Mouse (Mus musculus) liver, embryonic 16.5 days (tissue): ENCODE results near the gene Rassf7. TPM values are rescaled to one million over a fixed set of nuclear protein-coding genes. Genes with fewer than 3 reads are reported as not detected.

Experiments used
- ATAC-seq: fragments of 200-750 bp; cut with Nextera tagmentation; 2 replicates; pipeline ENCODE4 v1.8.0; 2017; ENCODE audit warnings: low read depth, mild to moderate bottlenecking, moderate number of reproducible peaks, moderate library complexity
- H3K27ac ChIP-seq: fragments of 300-500 bp; sonication (generic); 2 replicates; pipeline ENCODE4 v1.5.1; 2014; ENCODE audit warnings: mild to moderate bottlenecking, low read length
- H3K27me3 ChIP-seq: fragments of 300-500 bp; sonication (generic); 2 replicates; pipeline ENCODE4 v1.6.1; 2014; ENCODE audit warnings: low read depth, low read length, mixed read lengths; ENCODE audit not compliant: control insufficient read depth, insufficient read depth
- H3K36me3 ChIP-seq: fragments of 300-500 bp; sonication (generic); 2 replicates; pipeline ENCODE4 v1.6.1; 2014; ENCODE audit warnings: mild to moderate bottlenecking; ENCODE audit not compliant: control insufficient read depth, insufficient read depth
- H3K4me1 ChIP-seq: fragments of 300-500 bp; sonication (generic); 2 replicates; pipeline ENCODE4 v1.6.1; 2014; ENCODE audit warnings: low read depth, low read length, mixed read lengths; ENCODE audit not compliant: control insufficient read depth
- H3K4me2 ChIP-seq: fragments of 300-500 bp; sonication (generic); 2 replicates; pipeline ENCODE4 v1.6.1; 2014; ENCODE audit warnings: low read depth, low read length, mixed read lengths
- H3K4me3 ChIP-seq: fragments of 300-500 bp; sonication (generic); 2 replicates; pipeline ENCODE4 v1.5.1; 2014; ENCODE audit warnings: low read depth, mild to moderate bottlenecking, low read length
- H3K9ac ChIP-seq: fragments of 300-500 bp; sonication (generic); 2 replicates; pipeline ENCODE4 v1.6.1; 2014; ENCODE audit warnings: low read depth, low read length
- H3K9me3 ChIP-seq: fragments of 300-500 bp; sonication (generic); replicated peaks from 2 replicates; pipeline ENCODE4 v1.6.1; 2016; ENCODE audit warnings: low read length; ENCODE audit not compliant: control insufficient read depth
- WGBS: fragments of 180-500 bp; shearing (Covaris S2); extraction: QIAGEN DNeasy Blood & Tissue Kit; methylation state at CpG from one replicate; pipeline ENCODE4 v1.1.7; 2014; ENCODE audit not compliant: insufficient replicate concordance; 5-methylcytosine and 5-hydroxymethylcytosine counted together
- polyA plus RNA-seq: library from polyadenylated mRNA; unstranded; fragments of >200 nt; fragmentation: Nextera tagmentation; extraction: Ambion mirVana; gene quantifications from 2 replicates; pipeline ENCODE4 v1.2.1, GENCODE M21; 2015

Rassf7 gene
- polyA plus RNA-seq, 1 experiment from 2014 or later = 26.4 TPM

- H3K27me3 ChIP-seq = no peaks in the 10 kb centered on the region
- H3K36me3 ChIP-seq = peaks cover 29% of the 10 kb centered on the region
- H3K4me1 ChIP-seq = peaks cover 57% of the 10 kb centered on the region
These were observed 21.3 kb upstream of the Rassf7 start for GRCm38 (mm10) chr7:141194409-141194808.

GRCm38 (mm10) chr7:141194830-141195229 is 20.8 kb upstream of the Rassf7 start:
- Histone ChIP-seq H3K4me3 (peak overlapping the region; percentile 92), H3K4me1 (peaks cover 61% of the 10 kb centered on the region), H3K9me3 (no peaks in the 10 kb centered on the region), H3K36me3 (peaks cover 25% of the 10 kb centered on the region), H3K9ac (peak overlapping the region; percentile 81), H3K27me3 (no peaks in the 10 kb centered on the region), H3K4me2 (peak overlapping the region; percentile 99), H3K27ac (peak overlapping the region; percentile 93)
- under 1% methylated on average over 28 of the region's 28 CpGs for WGBS
- 0 out of 2 replicates have a peak, but pooled peaks have one; percentile 6 for ATAC-seq

More at GRCm38 (mm10) chr7:141194409-141194808, 21.3 kb upstream of the Rassf7 start:
- under 1% methylated on average over 23 of the region's 23 CpGs for WGBS
- Histone ChIP-seq H3K9me3 (no peaks in the 10 kb centered on the region), H3K4me2 (peak overlapping the region; percentile 99), H3K27ac (peak overlapping the region; percentile 93), H3K9ac (peak overlapping the region; percentile 81), H3K4me3 (peak overlapping the region; percentile 92)
- no peak for ATAC-seq

GRCm38 (mm10) chr7:141195754-141196153 is 19.9 kb upstream of the Rassf7 start:
- H3K4me2 ChIP-seq = peak overlapping the region; percentile 99; the same call in 1 of the 2 replicates
- H3K9ac ChIP-seq = no peak overlapping the region
- H3K27ac ChIP-seq = peak overlapping the region; percentile 56

GRCm38 (mm10) chr7:141196619-141197282 is 18.9 kb upstream of the Rassf7 start:
- peak overlapping the region; percentile 53; the same call in 1 of the 2 replicates for H3K9ac ChIP-seq
- no peak for ATAC-seq
- H3K36me3 ChIP-seq = peaks cover 5% of the 10 kb centered on the region; the same call in 1 of the 2 replicates
- peak overlapping the region; percentile 83 for H3K27ac ChIP-seq
- peak overlapping the region; percentile 25 for H3K4me3 ChIP-seq
- H3K27me3 ChIP-seq = no peaks in the 10 kb centered on the region
- H3K4me1 ChIP-seq = peaks cover 64% of the 10 kb centered on the region
- 64% methylated on average over 8 of the region's 8 CpGs for WGBS
- peak overlapping the region; percentile 64 for H3K4me2 ChIP-seq
- H3K9me3 ChIP-seq = no peaks in the 10 kb centered on the region

More at GRCm38 (mm10) chr7:141195754-141196153, 19.9 kb upstream of the Rassf7 start:
- peaks cover 64% of the 10 kb centered on the region for H3K4me1 ChIP-seq
- 87% methylated on average over 2 of the region's 2 CpGs for WGBS
- no peak for ATAC-seq
- no peaks in the 10 kb centered on the region for H3K9me3 ChIP-seq
- H3K27me3 ChIP-seq = no peaks in the 10 kb centered on the region
- H3K36me3 ChIP-seq = peaks cover 15% of the 10 kb centered on the region
- no peak overlapping the region for H3K4me3 ChIP-seq

GRCm38 (mm10) chr7:141198121-141198520 is 17.5 kb upstream of the Rassf7 start:
- Histone ChIP-seq H3K9me3 (no peaks in the 10 kb centered on the region), H3K9ac (0 out of 2 replicates have a peak overlapping the region, but pooled peaks have one; percentile 11), H3K27ac (no peak overlapping the region), H3K36me3 (no peaks in the 10 kb centered on the region), H3K4me1 (peaks cover 53% of the 10 kb centered on the region), H3K4me2 (peak overlapping the region; percentile 64; the same call in 1 of the 2 replicates), H3K4me3 (no peak overlapping the region), H3K27me3 (no peaks in the 10 kb centered on the region)
- ATAC-seq = no peak
- WGBS = 81% methylated on average over 4 of the region's 4 CpGs

GRCm38 (mm10) chr7:141204546-141204945 is 11.1 kb upstream of the Rassf7 start:
- H3K4me2 ChIP-seq = no peak overlapping the region
- H3K27me3 ChIP-seq = no peaks in the 10 kb centered on the region
- ATAC-seq = no peak
- peaks cover 47% of the 10 kb centered on the region for H3K4me1 ChIP-seq
- H3K9me3 ChIP-seq = no peaks in the 10 kb centered on the region
- WGBS = 54% methylated on average over 3 of the region's 3 CpGs
- H3K36me3 ChIP-seq = no peaks in the 10 kb centered on the region
- H3K27ac ChIP-seq = peak overlapping the region; percentile 35; the same call in 1 of the 2 replicates
- H3K9ac ChIP-seq = no peak overlapping the region
- no peak overlapping the region for H3K4me3 ChIP-seq

- no peaks in the 10 kb centered on the region for H3K9me3 ChIP-seq
- H3K4me1 ChIP-seq = peaks cover 50% of the 10 kb centered on the region
- 85% methylated on average over 5 of the region's 5 CpGs for WGBS
- H3K4me2 ChIP-seq = no peak overlapping the region
- no peaks in the 10 kb centered on the region for H3K27me3 ChIP-seq
- ATAC-seq = no peak
- no peak overlapping the region for H3K4me3 ChIP-seq
- no peak overlapping the region for H3K9ac ChIP-seq
- H3K27ac ChIP-seq = no peak overlapping the region
- no peaks in the 10 kb centered on the region for H3K36me3 ChIP-seq
These were observed 10.2 kb upstream of the Rassf7 start for GRCm38 (mm10) chr7:141205504-141205903.

GRCm38 (mm10) chr7:141206182-141206937 is 9.3 kb upstream of the Rassf7 start:
- Histone ChIP-seq H3K36me3 (no peaks in the 10 kb centered on the region), H3K27me3 (no peaks in the 10 kb centered on the region), H3K27ac (peak overlapping the region; percentile 40), H3K9me3 (no peaks in the 10 kb centered on the region), H3K9ac (0 out of 2 replicates have a peak overlapping the region, but pooled peaks have one; percentile 33), H3K4me1 (peaks cover 56% of the 10 kb centered on the region), H3K4me3 (no peak overlapping the region), H3K4me2 (no peak overlapping the region)
- ATAC-seq = peak; percentile 45
- WGBS = 78% methylated on average over 18 of the region's 18 CpGs
